Mouse (Mus musculus): ENCODE results near the gene Grm1.

Gene Grm1

DNA sequence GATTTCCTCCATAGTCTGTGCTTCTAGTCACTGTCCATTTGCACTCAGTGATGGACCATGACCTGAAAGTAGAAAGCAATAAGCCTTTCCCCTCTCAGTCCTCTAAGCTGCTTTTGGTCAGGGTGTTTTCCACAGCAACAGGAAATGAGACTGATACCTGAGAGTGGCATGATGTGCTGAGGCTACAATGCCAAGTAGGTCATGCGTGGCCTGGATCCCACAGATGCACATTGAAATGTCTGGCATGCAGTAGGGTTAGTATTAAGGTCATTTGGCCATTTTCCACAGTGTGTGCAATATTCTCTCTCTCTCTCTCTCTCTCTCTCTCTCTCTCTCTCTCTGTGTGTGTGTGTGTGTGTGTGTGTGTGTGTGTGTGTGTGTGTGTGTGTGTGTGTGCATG, 254.8 kb downstream of the Grm1 start:
- DNase-seq: peak; percentile 61

DNA sequence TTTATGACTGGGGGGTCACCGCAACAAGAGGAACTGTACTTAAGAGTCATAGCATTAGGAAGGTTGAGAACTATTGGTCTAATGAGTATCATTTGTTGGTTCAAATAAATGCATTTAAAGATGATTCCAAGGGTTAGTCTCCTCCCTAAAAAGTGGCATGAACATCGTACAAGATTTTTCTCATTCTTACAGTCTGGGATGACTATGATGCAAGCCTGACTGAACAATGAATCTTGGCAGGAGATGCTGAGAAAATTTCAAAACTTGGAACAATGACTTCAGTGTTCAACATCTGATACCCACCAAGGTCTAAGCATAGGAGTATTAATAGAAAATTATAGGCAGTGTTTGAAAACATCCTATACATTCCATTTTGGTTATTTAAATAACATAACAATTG, 264.1 kb downstream of the Grm1 start:
- no peak for DNase-seq

GRCm38 (mm10) chr10:10814631-10815216, 267.4 kb downstream of the Grm1 start:
- no peak for DNase-seq

DNA sequence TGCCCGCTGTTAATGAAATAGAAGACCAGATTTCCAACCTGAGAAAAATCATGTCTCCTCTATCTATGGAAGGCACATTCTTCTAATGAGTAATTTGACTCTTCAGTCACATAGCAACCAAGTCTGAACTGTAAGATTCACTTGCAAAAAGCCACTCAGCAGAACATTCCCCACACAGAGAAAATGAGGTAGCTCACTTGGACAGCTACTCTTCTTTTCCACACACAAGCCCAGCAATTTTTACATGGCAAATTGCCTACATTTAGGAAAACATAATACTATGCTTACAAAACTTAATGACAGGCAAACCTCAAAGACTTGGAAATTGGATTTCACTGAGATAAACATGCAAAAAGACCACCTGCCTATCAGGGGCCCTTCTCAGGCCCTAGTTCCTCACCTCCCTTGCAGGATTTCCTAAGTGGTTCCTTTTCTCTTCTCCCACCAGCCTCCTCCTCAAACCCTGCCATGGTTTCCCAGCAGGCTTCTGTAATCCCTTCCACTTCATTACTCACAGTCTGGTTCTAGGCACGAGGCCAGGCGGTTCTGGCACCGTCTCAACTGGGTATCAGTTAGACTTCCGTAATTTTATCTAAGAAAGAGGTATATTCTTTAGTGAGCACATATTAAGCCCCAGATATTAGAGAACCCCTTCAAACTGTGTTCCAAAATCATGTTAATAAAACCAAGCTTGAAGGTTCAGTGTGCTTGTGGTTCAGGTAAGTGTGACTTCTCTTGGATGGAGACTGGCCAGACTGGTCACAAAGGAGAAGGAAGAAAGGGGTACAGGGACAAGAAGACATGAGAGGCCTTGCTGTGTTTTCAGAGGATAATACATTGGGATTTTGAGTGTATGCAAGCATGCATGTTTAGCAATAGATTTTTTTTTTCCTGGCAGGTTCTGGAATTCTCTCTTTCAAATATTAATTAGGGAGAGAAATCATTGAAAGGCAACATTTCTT, 269.1 kb downstream of the Grm1 start:
- peak; percentile 95 for DNase-seq

- no peak for DNase-seq
These were observed 272.4 kb downstream of the Grm1 start for GRCm38 (mm10) chr10:10809777-10810176.

GRCm38 (mm10) chr10:10795321-10795720, 286.8 kb downstream of the Grm1 start:
- DNase-seq: no peak

DNA sequence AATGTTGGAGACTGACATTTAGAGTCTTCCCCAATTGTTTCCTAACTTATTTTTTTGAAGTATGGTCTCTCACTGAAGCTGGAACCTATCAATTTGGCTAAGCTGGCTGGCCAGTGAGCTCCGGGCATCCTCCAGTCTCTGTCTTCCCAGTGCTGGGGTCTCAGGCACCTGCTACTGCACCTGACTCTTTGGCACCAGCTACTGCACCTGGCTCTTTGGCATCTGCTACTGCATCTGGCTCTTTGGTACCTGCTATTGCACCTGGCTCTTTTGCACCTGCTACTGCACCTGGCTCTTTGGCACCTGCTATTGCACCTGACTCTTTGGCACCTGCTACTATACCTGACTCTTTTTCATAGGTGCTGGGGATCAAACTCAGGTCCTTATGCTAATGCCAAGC, 291.7 kb downstream of the Grm1 start:
- DNase-seq: peak; percentile 78

DNA sequence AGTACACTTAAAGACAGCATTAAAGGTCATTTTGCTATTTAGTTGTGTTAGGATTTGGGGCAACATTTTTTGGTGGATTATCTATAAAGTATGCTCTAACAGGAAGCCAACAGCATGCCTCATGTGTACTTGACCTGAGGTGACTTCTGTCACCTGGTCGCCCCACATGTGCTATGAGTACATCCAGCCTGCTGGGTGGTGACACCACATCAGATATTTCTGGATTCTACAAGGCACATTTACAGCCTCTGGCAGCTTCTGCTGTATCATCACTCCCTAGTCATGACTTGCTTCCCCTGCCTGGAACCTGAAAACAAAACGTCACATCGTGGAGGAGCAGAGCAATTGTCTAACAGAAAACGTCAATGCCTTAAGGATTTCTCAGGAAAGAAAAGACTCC, 292.2 kb downstream of the Grm1 start:
- DNase-seq: no peak

DNA sequence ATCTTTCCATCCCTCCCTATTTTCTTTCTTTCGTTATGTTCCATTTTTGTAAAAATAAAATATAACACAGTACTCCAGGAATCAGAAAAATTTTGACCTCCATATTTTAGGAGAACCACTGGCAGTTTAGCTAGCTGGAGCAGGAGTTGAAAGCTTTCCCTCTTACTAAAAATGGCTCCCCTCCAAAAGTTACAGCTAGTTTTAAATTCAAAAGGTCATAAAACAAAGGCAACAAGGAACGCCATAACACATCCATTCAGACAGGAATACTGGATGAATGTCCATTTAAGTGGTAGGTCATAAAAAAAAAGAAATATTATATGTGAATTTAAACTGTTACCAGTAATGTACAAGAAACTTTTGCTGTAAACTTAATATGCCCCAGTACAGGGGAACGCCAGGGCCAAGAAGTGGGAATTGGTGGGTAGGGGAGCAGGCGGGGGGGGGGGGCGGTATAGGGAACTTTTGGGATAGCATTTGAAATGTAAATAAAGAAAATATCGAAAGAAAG, 294.2 kb downstream of the Grm1 start:
- no peak for DNase-seq

- DNase-seq: no peak
These were observed 297.0 kb downstream of the Grm1 start for GRCm38 (mm10) chr10:10785122-10785521.

GRCm38 (mm10) chr10:10774827-10775226, 307.3 kb downstream of the Grm1 start:
- DNase-seq: no peak

DNA sequence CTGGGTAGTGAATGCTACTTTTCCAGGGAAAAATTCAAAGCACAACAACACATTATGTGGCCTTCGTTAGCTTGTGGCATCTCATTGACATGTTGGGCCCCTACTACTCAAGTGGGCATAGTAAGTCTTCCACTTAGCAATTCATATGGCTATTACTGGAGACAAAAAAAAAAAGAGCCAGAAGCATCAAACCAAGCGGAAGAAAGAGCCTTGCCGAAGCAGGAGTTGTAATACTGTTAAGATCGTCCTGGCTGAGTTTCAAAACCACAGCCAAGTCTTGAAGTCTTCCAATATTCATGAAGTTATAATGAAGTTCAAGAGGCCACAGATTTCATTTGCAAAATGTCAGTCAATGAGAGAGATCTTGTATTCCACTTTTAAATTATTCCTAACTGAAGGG, 319.1 kb downstream of the Grm1 start:
- no peak for DNase-seq

DNA sequence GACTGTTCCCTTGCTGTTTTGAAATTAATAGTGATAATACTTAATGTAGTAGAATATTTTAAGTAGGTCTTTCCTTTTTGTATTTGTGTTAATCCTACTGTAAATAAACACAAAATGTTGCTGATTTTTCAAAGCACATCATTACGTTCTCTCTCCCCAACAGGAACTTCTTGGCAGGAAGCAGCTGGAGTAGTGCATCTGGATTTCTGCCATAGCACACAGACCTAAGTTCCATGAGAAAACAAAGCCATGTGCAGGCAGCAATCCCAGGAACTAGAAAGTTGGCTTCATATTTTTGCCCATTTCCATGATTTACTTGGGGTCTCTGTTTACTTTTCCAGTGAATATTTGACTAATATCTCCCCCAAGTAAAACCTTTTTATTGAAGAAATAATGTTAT, 320.9 kb downstream of the Grm1 start:
- DNase-seq: no peak

DNA sequence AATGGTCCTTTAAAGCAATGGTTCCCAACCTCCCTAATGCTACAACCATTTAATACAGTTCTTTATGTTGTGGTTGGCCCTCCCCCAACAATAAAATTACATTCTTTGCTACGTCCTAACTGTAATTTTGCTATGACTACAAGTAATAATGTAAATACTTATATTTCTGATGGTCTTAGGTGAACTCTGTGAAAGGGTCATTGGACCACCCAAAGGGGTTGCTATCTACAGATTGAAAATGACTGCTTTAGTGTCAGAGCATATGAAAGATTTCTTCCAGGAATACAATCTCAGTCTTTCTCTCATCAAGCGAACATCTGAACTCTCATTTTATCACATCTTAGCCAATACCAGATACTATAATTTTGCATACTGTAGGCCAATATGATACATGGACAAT, 321.4 kb downstream of the Grm1 start:
- DNase-seq: no peak

GRCm38 (mm10) chr10:10751033-10751432, 331.1 kb downstream of the Grm1 start:
- DNase-seq: no peak

DNA sequence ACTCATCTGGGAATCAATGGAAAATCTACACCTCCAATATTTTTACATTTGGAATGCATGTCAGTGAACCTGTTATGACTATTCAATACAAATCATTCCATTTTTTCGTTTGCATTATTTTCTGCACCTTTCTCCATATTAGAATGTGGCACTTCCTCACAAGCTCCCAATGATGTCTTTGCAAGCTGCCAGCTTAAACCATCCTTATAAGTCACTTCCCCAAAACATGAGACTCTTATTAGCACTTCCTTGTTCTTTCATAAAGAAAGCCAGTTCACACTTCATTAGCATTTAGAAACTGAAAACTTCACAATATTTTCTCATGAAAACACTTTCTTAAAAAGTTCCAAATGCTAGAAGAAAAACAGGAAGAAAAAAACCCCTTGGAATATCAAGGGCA, 338.1 kb downstream of the Grm1 start:
- DNase-seq: no peak

DNA sequence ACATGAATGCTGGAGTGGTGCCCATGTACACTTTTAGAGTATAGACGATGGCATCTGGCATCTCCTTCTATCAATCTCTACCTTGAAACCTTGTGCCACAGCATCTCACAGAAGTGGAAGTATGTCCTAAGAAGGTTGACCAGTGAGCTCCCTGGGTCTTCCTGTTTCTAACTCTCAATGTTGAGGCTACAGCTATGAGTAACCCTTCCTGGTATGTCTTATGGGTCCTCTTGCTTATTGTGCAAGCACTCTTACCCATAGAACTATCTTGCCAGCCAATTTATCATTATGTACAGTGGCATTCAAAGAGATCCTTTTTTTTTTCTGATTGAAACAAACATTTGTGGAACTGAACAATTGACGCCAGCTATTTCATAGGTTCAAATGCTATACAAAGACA, 340.0 kb downstream of the Grm1 start:
- DNase-seq: no peak

DNA sequence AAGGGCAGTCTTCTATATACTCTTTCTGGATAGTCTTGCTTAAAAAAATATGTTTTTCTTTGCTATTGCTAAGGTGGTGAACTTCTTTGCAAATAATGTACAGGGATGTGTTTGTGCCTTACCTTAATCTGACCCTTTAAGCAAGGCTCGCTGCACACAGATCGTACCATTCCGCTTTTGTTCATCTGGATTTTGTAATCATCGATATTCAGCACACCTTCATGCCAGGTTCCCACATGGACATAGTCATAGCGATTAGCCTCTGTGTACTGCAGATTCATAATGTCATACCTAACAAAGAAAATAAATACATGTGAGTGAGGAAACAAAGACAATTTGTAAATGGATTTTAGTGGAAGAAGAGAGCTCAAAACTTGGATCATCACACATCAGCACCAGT, 340.8 kb downstream of the Grm1 start:
- DNase-seq: no peak

GRCm38 (mm10) chr10:10740729-10741128, 341.4 kb downstream of the Grm1 start:
- no peak for DNase-seq

- DNase-seq: no peak
These were observed 345.0 kb downstream of the Grm1 start for GRCm38 (mm10) chr10:10737041-10737681.

- DNase-seq: peak; percentile 44
These were observed 347.6 kb downstream of the Grm1 start for GRCm38 (mm10) chr10:10734561-10734960.

GRCm38 (mm10) chr10:10733092-10733491, 349.1 kb downstream of the Grm1 start:
- DNase-seq: no peak

DNA sequence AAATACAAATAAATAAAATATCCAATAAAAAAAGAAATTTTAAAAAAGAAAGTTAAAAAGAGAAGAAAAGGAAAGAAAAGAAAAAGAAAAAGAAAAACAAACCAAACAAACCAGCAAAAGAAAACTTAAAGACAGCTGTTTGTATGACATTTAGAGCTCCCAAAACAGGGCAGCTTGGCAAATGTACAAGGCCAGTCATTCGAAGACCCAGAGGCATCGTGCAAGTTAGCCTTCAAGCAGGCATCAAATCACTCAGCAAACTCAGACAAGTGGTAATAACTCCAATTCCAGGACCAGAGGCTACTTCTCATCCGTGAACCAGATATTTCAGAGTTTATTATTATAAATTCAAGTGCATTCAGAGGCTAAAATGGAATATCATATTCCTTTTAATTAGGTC, 355.7 kb downstream of the Grm1 start:
- no peak for DNase-seq

DNA sequence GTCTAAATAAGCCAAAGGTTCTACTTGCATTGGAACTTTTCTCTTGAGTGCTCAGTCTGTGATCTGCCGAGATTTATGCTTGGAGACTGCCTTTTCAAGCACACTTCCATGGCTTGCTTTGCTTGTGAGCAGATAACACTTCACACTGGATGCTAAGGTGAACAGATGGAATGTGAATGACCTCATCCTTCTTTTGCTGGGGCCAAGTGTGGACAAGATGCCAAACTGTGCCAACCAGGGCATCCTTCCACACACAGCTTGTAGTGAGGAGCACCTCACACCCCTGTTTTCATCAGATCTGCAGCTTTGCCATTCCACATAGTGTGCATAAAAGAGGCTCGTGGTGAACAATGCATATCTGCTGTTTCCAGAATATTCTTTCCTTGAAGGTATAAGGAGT, 371.3 kb downstream of the Grm1 start:
- peak; percentile 95 for DNase-seq

Data from cerebellum, adult 9-10 months (tissue).